Mouse (Mus musculus): ENCODE data around the gene Zfp953.

GRCm38 (mm10) chr13:67305822-67306672 lies 54.4 kb downstream of the Zfp953 start, which contains the start of gene Zfp457:
- TF ChIP-seq POLR2A (IDR thresholded peaks at IDR 0.05; ENCODE audit: insufficient read depth, low read length) (no peak), EP300 (IDR thresholded peaks at IDR 0.05; ENCODE audit: insufficient read depth, low read depth, low read length) (no peak), CTCF (IDR thresholded peaks at IDR 0.05; ENCODE audit: low read depth, low read length) (no peak)

Measured in ES-Bruce4 (cell line).